Mouse (Mus musculus): ENCODE measurements around the gene C1qtnf1.

C1qtnf1 gene

DNA sequence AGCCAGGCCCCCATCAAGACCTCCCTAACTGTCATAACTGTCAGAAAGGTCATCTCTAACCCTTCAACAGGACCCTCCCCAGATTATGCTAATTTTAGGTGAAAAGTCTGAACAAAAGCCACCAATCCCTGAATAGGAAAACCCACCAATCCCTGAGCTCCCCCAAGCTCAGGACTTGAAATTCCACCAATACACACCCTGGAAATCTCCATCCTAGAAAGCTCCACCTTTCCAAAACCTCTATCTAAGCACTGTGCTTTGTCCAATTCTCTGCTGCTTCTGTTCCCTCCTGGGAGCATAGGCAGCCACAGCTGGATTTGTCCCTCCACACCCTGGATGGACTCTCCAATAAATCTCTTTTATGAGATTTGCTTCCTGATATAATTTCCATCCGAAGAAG lies 45.2 kb downstream of the C1qtnf1 start:
- DNase-seq (ENCODE audit: low read depth, low spot score): peak; percentile 69

DNA sequence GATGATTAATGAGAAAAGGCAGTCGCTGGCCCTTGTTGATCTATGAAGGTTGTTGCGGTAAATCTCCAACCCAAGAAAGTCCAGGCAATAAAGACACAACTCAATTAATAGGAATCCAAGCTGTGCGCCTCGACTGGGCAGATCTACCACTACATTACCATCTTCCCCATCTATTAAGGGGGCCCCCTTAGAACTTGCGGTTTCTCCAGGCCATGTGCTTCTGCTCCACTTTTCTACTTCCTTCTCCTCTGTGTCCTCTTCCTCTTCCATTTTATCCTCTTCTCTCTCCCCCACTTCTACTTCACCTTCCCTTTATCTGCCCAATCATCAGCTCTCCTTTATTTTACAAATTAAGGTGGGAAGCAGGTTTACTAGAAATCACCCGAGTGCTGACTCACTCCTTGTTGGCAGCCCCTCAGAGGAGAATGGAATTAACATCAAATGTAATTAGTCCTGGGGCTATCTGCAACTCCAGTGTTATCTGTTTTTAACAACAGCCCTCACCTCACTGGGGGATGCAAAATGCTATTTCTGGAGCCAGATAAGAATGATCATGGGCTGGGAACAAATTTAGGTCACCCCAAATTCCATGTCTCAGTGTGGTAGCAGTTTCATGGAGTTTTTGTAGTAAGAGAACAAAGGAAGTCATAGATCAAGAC lies 46.0 kb downstream of the C1qtnf1 start:
- peak; percentile 70 for DNase-seq (ENCODE audit: low read depth, low spot score)

DNA sequence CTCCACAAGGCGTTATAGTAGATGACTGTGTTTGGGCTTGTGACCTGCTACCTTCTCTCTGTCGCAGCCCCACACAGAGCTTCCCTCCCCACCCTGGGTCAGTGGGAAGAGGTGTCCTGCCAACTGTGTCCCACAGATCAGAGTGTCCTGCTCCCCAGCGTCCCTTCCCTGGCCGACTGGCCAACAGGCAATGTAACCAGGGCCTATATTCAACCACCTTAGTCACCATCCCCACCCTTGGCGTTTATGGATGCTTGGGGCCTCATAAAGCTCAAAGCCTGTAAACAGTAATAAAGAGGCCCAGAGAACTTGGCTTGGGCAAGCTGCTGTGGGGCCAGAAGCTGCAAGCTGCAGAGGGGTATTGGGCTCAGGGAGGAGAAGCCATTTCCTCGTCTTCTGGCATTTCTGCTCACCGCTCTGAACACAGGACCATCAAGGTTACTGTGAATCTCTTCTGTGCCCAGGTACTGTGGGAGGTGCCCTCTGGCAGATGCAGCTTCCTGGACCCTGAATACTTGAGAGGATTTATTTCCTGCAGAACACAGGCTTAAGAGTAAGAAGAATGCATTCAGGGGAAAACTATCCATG lies 47.6 kb downstream of the C1qtnf1 start:
- no peak for DNase-seq (ENCODE audit: low read depth, low spot score)

DNA sequence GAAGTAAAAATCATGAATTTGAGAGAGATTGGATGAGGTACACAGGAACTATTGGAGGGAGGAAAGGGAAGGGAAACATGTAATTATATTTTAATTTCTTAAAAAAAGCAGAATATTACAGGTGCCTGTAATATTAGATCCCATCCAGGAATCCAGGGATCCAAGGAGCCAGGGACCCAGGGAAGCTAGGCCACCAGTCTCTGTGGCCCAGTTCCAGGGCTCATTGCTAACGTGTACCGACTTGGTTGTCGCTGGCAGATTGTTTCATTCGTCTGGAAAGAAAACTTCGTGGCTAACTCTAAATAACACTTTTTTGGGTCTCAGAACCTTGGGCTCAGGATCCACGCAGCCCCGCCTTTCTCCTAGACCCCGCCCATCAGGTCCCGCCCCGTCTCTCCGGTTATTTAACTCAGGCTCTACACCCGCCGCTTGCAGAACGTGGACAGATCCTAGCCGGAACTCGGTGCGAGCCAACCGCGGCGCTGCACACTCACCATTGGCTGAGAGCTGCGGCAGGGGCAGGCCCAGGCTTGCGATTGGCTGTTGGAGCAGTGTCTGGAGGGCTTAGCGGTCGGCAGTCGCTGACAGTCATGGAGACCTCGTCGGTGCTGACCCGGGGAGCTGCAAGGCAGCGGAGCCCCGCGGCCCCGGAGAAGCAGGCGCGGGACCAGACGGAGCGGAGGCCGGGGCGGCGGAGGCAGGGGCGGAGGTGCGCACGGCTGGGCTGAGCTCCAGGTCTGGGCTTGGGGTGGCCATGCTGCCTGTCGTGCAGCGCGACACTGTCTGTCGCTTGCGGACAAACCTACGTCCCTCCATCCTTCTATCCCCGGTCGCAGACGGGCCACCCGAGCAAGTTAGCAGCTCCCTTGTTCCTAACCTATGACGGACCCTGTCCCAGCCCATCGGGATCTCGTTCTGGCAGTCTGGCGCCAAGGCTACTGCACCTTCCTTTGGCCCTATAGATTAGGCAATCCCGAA lies 48.7 kb downstream of the C1qtnf1 start, which contains the start of gene Engase:
TSS of gene Engase (plus strand) at position 434 of the 978 bp plus-strand sequence.
- peak; percentile 97 for DNase-seq (ENCODE audit: low read depth, low spot score)

DNA sequence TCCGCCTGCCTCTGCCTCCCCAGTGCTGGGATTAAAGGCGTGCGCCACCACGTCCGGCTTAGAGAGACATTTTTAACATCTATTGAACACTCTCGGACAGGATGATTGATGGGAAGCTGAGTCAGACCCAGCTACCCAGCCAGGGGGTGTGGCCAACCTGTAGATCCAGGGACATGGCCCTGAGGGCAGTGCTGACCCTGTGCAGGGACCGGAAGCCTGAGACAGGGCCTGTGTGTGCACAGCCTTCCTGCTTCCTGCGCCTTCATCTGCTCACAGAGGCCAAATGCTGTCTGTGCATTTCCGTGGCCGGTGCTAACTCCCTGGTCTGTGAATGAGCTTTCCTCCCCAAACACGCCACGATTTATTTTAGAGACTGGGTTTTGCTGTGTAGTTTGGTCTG lies 51.8 kb downstream of the C1qtnf1 start:
- no peak for DNase-seq (ENCODE audit: low read depth, low spot score)

DNA sequence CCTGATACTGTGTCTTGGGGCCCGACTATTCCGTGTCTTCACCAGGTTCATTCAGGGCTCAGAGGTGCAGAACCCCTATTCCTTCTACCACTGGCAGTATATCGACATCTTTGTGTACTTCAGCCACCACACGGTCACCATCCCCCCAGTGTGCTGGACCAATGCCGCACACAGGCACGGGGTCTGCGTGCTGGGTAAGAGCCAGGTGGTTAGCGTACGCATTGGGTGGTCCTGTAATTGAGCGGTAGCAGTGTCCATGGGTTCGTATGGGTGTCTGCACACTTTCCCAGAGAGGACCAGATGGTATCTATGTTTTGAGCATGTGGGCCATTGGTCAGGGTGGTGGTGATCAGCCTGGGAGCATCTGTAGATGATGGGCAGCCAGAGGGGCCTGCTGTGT lies 53.2 kb downstream of the C1qtnf1 start:
- DNase-seq (ENCODE audit: low read depth, low spot score): no peak

DNA sequence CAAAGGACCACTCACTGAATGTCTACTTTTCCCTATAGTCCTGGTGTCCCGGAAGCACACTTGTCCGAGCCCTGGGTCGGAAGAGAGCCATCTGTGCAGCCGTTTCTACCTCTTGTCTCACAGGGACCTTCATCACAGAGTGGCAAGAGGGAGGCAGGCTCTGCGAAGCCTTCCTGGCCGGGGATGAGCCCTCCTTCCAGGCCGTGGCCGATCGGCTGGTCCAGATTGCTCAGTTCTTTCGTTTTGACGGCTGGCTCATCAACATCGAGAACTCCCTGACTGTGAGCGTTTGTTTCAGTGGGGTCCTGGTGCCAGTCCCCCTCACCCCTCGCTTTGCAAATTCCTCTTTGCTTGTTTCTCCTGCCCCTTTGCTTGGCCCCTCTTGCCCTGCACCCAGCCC lies 53.7 kb downstream of the C1qtnf1 start:
- no peak for DNase-seq (ENCODE audit: low read depth, low spot score)

DNA sequence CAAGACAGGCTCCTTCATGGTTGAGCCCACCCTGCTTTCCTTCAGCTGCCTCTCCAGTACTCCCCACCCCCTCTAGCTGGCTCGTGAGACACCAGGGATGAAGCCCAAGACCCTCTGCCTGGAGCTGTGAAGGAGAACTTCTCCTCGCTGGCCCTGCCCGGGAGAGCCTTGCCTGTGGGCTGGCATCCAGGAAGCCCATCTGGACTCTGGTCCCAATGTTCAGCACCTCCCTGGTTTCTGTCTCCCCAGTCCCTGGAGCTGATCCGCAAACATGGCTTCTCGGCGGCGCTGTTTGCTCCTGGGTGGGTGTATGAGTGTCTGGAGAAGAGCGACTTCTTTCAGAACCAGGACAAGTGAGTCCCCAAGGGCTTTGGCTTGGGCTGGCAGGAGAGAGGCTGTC lies 56.2 kb downstream of the C1qtnf1 start:
- DNase-seq (ENCODE audit: low read depth, low spot score): no peak

DNA sequence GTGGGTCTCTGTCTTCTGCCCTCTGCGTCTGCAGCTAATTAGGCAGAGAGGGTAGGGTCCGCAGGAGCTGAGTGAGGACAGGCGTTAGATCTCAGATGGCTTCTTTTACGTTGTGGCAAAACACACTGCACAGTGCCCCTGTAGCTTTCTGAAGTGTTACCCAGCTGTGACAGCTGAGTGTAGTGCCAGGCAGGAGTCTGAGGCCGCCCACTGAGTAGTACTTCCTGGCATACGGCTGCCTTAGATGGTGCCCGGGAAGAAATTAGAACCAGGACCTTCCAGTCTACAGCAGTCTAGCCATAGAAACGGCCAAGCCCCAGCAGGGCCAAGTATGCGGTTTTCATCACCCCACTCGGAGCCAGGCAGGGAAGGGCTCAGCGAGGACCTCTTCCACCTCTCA lies 57.3 kb downstream of the C1qtnf1 start:
- DNase-seq (ENCODE audit: low read depth, low spot score): no peak

DNA sequence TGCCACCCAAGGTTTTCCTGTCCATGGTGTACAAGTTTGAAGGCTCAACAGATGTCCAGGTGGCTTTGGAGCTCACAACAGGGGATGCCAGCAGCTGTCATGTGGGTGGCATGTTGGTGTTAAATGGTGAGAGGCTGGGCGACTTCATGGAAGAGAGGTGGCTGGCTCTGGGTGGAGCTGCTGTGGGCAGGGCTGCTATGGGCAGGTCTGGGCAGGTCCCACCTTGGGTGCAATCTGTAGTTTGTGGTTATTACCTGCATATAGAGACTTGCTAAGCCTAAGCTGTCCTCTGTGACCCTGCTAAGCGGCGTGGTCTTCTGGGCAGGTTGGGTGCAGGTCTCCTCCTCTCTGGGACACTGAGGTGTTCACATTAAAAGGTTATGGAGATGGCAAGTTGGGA lies 57.8 kb downstream of the C1qtnf1 start:
- no peak for DNase-seq (ENCODE audit: low read depth, low spot score)

DNA sequence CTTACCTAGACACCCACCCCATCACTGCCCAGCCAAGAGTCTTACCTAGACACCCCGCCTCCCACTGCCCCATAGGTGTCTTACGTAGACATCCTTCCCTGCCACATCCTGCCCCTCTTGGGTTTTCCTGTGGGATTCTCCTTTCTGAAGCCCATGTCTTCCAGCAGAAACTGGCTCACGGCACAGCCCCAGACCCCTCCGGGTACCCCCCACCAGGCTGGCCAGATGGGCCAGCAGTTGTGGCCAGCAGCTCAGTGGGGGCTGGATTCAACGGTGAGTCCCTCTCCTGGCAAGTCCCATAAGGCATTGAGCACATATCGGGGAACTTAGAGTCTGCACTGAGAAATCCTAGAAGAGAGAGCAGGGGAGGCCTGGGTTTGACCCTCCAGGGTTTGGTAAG lies 58.3 kb downstream of the C1qtnf1 start:
- DNase-seq (ENCODE audit: low read depth, low spot score): no peak

DNA sequence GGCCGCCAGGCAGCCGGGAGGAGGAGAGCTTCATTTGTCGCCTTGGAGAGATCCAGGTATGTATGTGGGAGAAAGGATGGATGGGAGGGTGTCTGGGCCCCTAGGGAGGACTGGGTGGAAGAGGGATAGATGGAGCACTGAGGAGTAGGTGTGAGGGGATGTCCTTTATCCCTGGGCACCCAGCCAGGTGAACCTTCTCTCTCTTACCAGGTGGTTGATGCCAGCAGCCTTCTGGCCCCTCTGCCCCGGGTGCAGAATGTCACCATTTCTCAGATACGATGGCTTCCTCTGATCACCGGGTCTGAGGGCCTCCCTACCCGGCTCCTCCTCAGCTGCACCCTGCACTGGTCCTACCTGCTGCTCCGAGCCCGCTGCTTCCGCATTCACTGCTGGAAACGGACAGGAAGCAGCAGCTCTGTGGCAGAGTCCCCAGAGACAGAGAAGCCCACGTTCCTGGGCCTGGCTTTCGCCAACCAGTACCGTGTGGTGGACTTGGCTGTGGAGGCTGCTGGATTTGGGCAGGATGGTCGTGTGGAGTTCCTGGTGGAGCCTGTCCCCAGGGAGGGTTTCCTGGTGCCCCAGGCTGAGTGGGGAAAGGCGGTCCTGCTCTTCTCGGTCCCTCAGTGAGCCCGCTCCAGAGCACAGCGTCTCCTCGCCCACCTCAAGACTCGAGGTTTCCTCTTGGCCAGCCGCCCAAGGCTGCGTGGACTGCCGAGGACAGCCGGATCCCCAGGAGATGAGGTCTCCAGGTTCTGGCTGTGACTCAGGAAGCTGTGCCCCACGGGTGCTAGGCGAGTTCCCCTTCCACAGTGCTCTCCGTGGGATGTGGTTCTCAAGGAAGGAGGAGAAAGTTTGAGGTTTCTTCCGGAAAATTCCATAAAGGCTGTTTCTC lies 59.1 kb downstream of the C1qtnf1 start:
- no peak for DNase-seq (ENCODE audit: low read depth, low spot score)

DNA sequence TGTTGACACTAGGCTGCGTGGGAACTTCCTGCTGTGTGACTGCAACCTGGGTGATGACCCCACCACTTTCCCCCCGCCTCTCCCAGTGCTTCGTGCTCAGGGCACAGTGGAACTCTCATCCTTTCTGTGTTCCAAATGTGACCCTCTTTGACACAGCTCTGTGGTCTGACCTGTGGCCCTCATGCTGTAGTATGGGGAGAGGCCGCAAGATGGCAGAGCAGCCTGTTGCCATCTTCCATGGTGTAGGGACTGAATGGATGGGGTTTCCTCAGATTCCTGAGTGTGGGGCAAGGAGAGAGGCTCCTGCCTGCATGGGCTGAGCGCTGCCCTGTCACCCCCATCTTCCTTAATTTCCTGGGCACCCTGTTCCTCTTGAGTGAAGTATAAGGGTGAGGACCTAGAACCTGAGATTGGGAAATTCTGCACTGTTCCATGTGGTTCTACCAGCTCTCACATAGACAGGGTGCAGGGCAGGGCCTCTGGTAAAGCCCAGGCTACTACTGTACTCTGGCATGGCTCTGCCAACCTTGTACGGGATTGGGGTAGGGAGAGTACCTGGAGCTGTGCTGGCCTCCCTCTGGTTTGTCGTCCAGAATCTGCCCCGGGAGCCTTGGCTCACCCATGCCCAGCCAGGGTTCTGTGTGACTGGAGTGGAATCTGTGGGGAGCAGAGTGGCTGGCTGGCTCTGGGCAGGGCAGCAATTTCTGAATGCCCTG lies 60.3 kb downstream of the C1qtnf1 start:
- DNase-seq (ENCODE audit: low read depth, low spot score): peak; percentile 69

DNA sequence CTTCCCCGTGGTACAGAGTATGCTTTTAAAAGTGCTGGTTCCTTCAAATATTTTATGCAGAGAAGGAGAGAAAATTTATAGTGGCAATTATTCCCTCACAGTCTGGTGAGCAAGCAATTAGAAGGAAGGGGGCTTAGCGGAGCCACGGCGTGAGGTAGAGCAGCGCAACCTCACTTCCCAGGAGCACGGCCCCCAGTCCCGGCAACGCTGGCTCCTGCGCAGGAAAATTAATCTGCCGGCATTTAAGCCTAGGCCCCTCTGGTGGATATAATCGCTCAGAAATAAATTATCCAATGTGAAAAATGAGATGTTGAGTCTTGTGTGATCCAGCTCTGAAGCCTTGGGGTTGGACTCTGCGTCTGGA lies 60.9 kb downstream of the C1qtnf1 start:
- no peak for DNase-seq (ENCODE audit: low read depth, low spot score)

DNA sequence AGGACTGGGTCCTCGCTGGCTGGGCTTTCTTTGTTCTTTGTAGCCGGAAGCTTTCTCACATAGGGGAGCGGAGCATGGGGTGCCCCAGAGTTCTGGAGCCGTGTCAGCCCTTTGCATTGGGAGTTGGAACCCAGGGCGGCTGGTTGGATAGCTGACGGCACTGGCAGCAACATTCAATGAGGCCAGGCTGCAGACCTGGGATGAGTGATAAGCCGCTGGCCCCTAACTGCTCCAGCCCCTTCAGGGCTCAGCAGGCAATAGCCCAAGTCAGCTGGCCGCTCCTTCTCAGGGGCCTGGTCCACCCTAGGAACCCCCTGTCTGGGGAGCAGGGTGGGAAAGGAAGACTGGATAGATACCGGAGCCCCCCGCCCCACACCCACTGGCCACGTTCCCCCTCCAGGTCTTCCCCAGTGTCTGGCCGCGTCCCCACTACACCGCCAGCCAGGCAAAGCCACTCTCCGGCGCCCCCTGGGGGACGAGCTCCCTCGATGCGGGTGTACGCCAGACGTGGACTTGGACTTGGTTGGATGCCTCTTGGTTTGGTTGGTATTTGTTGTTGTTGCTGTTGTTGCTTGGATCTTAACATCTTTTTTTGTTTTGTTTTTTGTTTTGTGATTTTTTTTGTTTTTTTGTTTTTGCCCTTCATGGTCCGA lies 62.7 kb downstream of the C1qtnf1 start:
- peak; percentile 55 for DNase-seq (ENCODE audit: low read depth, low spot score)

DNA sequence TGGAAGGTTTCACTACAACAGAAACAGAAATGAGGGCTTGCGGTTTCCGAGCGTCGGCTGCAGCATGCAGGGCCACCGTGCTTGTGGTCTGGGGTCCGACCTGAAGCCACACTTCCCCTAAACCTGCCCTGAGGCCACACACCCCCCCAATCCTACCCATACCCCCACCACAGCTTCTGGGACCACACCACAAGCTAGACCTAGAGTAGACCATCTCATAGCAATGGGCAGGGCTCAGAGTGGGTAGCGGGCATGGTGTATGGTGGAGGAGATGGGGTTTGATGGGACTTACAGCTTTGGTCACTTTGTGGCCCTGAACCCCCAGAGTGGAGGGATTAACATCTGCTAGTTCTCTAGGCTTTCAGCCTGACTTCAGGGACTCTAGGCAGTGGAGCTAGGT lies 63.2 kb downstream of the C1qtnf1 start:
- no peak for DNase-seq (ENCODE audit: low read depth, low spot score)

DNA sequence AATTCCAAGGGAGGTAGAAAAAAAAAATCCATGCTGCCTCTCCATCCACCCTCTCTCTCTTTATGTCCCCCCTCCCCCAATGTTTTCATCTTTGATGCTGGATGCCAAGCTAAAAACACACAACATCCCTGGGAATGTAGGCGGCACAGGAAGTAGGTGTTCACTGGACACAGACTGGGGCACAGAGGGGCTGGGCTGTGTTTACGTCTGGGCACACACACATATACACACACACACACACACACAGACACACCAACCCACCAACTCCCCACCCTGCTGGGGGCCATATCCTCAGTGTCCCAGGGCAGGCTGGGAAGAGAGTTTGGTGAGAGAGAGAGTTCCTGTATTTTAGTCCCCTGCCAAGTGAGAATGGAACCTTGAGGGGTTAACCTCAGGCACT lies 65.5 kb downstream of the C1qtnf1 start:
- no peak for DNase-seq (ENCODE audit: low read depth, low spot score)

DNA sequence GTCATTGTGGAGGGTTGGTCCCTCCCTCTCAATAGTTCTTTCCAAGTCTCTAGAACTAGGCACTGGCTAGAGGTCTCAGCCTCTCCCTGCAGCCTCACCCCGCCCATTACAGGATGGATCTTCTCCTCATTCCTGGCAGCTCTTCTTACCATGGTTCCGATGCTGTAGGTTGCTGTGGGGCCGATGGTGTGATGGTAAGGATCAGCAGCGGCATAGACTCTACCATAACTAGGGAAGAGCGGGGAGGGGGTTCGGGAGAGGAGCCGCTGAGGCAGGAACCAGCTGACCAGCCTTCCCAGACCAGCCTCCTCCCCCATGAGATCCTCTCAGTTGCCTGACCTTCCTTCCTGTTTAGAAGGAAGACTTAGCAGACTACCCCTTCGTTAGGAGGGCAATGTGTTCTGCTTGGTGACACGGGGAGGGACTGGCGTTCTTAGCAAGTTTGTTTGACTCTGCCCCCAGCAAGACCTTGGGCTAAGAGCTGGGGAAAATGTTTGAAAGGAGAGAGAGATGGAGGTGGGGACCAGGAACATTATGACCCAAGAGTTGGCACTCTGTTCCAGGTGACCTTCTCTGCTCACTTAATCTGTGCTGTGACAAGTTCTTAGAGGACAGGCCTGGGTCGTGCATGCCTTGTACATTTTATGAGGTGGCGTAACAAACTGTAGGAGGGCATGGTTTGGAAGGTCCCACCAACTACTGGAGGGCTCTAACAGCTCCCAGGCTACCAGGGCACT lies 66.2 kb downstream of the C1qtnf1 start:
- no peak for DNase-seq (ENCODE audit: low read depth, low spot score)

DNA sequence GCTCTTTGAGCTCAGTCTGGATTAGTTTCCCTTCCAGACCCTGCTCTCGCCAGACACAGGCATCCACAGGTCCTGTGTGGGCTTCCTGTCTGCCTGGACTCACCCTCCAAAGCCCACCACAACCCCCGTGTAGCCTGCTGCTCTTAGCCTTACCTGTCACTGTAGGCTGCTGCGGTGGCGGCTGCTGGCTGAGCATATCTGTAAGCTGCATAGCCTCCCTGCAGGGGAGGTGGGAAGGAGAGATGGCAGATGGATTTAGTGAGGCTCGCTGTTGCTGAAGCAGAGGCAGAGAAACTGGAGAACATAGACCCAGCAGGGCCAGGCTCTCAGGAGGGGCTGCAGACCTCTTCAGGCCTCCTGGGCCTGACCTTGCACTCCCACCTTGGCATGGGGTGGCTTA lies 67.1 kb downstream of the C1qtnf1 start:
- no peak for DNase-seq (ENCODE audit: low read depth, low spot score)

Measured in R1 (cell line).